Mouse (Mus musculus) spleen, adult 2 months (tissue): ENCODE data around the gene Trak2. TPM values are rescaled to one million over a fixed set of nuclear protein-coding genes. Genes with fewer than 3 reads are reported as not detected.

ENCODE experiments used
- DNase-seq, 2 experiments: peaks; one replicate each; pipeline versions ENCODE4 v3.0.0 to v3.0.0-alpha.2; 2012 to 2021; ENCODE audit warnings: low spot score in 2 of 2, low read depth in 1 of 2
- H3K27ac ChIP-seq: fragments of 200-500 bp; 2 replicates; pipeline ENCODE4 v1.5.1; 2012; ENCODE audit warnings: low read length, inconsistent platforms; ENCODE audit not compliant: insufficient read depth
- H3K27me3 ChIP-seq: fragments of 200-500 bp; 2 replicates; pipeline ENCODE4 v1.6.1; 2012; ENCODE audit warnings: mild to moderate bottlenecking, moderate library complexity, low read length, inconsistent platforms; ENCODE audit not compliant: control insufficient read depth, insufficient read depth
- H3K36me3 ChIP-seq: fragments of 200-500 bp; 2 replicates; pipeline ENCODE4 v1.6.1; 2012; ENCODE audit warnings: mild to moderate bottlenecking, low read length, inconsistent platforms; ENCODE audit not compliant: control insufficient read depth, insufficient read depth
- H3K4me1 ChIP-seq: fragments of 200-500 bp; 2 replicates; pipeline ENCODE4 v1.6.1; 2011; ENCODE audit warnings: inconsistent platforms; ENCODE audit not compliant: control insufficient read depth, insufficient read depth, insufficient read length
- H3K4me3 ChIP-seq: fragments of 200-500 bp; 2 replicates; pipeline ENCODE4 v1.5.1; 2011; ENCODE audit warnings: mild to moderate bottlenecking, inconsistent platforms; ENCODE audit not compliant: insufficient read depth, insufficient read length; ENCODE audit errors: extremely low read depth
- CTCF ChIP-seq: fragments of 200-500 bp; IDR thresholded peaks from 2 replicates; pipeline ENCODE4 v1.5.1; 2011; ENCODE audit warnings: mild to moderate bottlenecking, inconsistent platforms; ENCODE audit not compliant: insufficient read depth, insufficient read length, insufficient replicate concordance; ENCODE audit errors: extremely low read depth
- POLR2A ChIP-seq: fragments of 200-500 bp; IDR thresholded peaks from 2 replicates; pipeline ENCODE4 v1.6.1; 2011; ENCODE audit warnings: low read depth, low read length, inconsistent platforms
- WGBS: fragments of 180-500 bp; shearing (Covaris S2); methylation state at CpG from one replicate; pipeline ENCODE4 v1.1.7; 2018; 5-methylcytosine and 5-hydroxymethylcytosine counted together
- polyA plus RNA-seq: library from polyadenylated mRNA; depleted of rRNA; stranded (reverse); fragments of >200 nt; gene quantifications from 2 replicates; pipeline ENCODE4 v1.2.3, GENCODE M21; 2012

The Trak2 gene
- polyA plus RNA-seq, 1 experiment = 51.6 TPM

DNA sequence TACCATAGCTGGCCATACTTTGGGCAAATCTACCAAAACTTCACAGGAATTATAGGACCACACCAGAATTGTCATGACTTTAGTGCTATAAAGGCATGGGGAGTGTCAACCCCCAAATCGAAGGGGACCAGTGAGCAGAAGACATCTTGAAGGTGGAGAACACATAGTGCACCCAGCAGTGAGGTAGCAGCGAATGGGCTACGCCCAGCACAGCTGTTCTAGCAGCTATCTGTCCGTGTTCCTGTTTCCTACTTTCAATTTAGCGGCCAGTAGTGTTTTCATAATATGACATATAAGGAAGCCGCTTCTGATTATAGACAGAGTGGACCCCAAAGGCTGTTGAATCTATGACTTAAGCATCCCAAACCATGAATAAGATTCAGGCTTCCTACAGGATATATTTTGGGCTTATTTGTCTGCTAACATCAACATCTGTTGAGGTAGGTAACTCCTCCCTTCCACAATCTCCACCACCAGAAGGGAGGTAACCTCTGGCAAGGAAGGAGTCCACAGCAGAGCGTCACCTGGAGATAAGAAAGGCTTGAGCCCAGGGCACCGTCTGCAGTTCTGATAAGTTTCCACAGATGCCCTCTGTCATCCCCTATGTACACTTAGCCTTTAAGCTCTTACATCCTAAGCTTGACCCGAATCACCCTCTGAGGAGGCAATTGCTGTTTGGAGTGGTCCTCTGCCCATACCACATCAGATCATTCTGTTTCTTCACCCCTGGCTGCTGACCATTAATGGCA, 19.4 kb downstream of the Trak2 start:
- Histone ChIP-seq H3K36me3 (no peaks in the 10 kb centered on the region), H3K27me3 (no peaks in the 10 kb centered on the region), H3K27ac (peak overlapping the region; percentile 94), H3K4me3 (no peak overlapping the region), H3K4me1 (peaks cover 43% of the 10 kb centered on the region)
- no peak; the same call in 1 of the 2 replicates for TF ChIP-seq POLR2A
- no peak for TF ChIP-seq CTCF
- 17% methylated on average over 9 of the region's 9 CpGs for WGBS
- DNase-seq = peak; percentile 47 to 55

DNA sequence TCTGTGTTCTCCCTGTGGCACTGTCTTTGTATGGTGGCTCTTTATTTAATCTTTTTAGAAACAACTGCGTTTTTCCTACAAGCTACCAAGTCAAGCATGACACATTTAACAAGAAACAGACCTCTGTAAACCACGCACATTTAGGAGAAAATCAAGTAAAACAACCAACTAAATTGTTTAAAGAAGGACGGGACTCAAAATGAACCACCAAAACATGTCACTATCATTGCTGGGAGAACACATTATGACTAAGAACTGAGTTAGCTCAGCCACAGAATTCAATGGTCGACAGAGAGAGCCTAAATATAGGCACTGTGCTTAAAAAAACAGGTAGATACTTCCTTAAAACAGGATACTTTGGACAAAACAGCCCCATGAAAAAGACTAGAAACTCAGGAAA, 20.2 kb downstream of the Trak2 start:
- Histone ChIP-seq H3K4me3 (no peak overlapping the region), H3K27me3 (no peaks in the 10 kb centered on the region), H3K4me1 (peaks cover 47% of the 10 kb centered on the region), H3K36me3 (no peaks in the 10 kb centered on the region), H3K27ac (peak overlapping the region; percentile 94)
- DNase-seq = no peak
- TF ChIP-seq CTCF (no peak), POLR2A (no peak)
- WGBS = 33% methylated on average over 4 of the region's 4 CpGs

DNA sequence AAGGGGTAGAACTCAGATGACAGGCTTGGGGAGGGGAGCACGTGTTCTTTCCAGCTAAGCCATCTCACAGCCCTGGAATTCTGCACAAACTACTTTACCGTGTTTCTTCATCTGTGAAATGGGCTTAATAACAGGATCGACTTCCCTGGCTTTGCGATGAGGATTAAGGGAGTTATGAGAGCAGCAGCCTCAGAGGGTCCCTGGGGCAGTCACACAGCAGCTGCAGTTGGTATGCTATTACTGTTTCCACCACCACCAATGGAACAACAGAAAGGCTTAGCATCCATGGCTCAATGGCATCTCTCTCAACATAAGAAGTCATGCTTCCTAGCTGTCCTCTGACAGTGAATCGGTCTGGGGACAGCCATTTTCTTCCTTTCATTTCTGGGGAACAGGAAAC, 20.7 kb downstream of the Trak2 start:
- peak overlapping the region; percentile 94 for H3K27ac ChIP-seq
- no peak overlapping the region for H3K4me3 ChIP-seq
- no peaks in the 10 kb centered on the region for H3K27me3 ChIP-seq
- DNase-seq = no peak
- no peak for TF ChIP-seq POLR2A
- H3K36me3 ChIP-seq = no peaks in the 10 kb centered on the region
- 88% methylated on average over 5 of the region's 5 CpGs for WGBS
- peaks cover 45% of the 10 kb centered on the region for H3K4me1 ChIP-seq

DNA sequence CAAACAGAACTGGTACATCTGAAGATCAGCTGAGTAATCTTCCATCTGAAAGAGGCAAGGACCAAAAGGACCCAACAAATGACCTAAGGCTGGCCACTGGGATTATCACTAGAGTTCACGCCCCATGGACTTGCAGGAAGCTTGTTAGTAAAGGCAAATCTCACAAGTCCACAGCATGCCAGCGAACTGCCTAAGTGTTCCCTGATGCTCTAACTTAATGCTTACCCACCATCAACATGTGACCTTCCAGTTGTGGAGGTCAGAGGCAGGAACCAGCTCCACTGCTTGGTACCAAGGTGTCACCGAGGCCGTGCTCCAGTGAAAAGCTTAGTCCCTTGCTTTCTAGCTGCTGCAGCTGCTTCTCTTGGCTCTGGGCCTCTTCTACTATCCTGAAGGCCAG, 21.4 kb downstream of the Trak2 start:
- WGBS = 92% methylated on average over 4 of the region's 4 CpGs
- H3K4me1 ChIP-seq = peaks cover 42% of the 10 kb centered on the region

DNA sequence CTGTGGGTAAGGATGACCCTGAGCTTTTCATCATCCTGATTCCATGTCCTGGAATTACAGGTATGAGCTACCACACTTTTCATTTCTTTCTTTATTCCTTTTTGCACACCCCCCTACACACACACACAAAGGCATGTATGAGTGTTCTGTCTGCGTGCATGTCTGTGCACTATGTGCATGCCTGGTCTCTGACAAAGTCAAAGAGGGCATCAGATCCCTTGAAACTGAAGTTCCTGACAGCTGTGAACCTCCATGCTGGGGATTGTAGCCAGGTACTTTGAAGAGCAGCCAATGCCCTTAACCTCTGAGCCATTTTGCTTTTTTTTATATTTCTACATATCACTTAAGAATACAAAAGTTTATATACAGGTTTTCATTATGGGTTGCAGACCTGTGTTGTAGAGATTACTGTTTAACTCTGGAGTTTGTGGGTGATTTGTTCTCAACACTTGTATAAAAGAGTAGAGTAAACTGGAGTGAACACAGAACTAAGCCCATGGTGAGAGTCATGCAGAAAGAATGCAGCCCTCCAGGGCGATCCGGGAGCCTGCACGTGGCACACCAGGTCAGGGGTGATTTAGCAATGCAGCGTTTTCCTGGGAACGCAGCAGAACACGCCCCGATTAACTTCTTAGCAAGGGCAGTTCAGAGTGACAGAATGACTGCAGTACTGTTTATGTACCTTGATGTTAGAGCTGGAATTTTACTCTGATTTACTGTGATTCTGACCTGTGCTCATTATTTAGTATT, 22.2 kb downstream of the Trak2 start:
- Histone ChIP-seq H3K27ac (no peak overlapping the region), H3K27me3 (no peaks in the 10 kb centered on the region), H3K36me3 (peaks cover 1% of the 10 kb centered on the region; the same call in 1 of the 2 replicates), H3K4me1 (peaks cover 42% of the 10 kb centered on the region), H3K4me3 (no peak overlapping the region)
- TF ChIP-seq CTCF (no peak), POLR2A (no peak)
- DNase-seq = no peak
- 86% methylated on average over 8 of the region's 8 CpGs for WGBS

More for the DNA sequence above, 21.4 kb downstream of the Trak2 start:
- no peak overlapping the region for H3K27ac ChIP-seq
- DNase-seq = no peak
- TF ChIP-seq POLR2A (no peak), CTCF (no peak)
- H3K36me3 ChIP-seq = no peaks in the 10 kb centered on the region
- no peaks in the 10 kb centered on the region for H3K27me3 ChIP-seq
- H3K4me3 ChIP-seq = no peak overlapping the region

DNA sequence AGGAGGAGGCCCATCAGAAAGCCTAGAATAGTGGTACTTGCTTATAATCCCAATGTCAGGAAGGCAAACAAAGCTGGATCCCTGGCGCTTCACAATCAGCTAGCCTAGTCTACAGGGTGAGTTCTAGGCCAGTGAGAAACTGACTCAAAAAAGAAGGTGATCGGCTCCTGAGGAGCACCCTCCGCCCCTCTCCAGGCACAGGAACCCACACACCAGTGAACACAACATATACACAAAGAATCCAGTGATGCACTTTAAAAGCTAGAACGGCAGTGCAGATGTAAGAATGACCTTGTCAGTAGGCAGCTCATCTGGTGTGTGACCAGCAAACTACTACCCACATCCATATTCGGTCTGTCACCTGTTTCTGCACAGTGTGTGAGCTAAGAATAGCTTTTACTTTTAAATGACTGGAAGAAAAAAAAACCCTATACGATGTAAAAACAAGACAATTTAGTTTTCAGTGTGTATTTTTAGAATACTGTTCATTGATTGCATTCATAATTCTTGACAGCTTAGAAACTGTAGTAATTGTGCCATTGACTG, 23.6 kb downstream of the Trak2 start:
- H3K36me3 ChIP-seq = peaks cover 10% of the 10 kb centered on the region
- no peak for DNase-seq
- WGBS = 42% methylated on average over 6 of the region's 6 CpGs
- H3K27me3 ChIP-seq = no peaks in the 10 kb centered on the region
- peaks cover 32% of the 10 kb centered on the region for H3K4me1 ChIP-seq
- peak overlapping the region; percentile 55; the same call in 1 of the 2 replicates for H3K27ac ChIP-seq
- no peak overlapping the region for H3K4me3 ChIP-seq
- TF ChIP-seq CTCF (no peak), POLR2A (no peak)
